ENCODE assay signal across 24 mouse cellular contexts in genomic region chr17:18479885-18480284, GRCm38 (mm10). TPM values are rescaled to one million over a fixed set of nuclear protein-coding genes. Genes with fewer than 3 reads are reported as not detected.
"Had no signal": no experiment of that assay in that cellular context is flagged by ENCODE, and none has a peak within 500 bp of the region (broad histone marks: within the 10 kb centered on the region; RNA-seq: fewer than 3 reads in every experiment).

No protein-coding gene starts in this region.

- H3K4me3 ChIP-seq: neural tube, embryonic 13.5 days; neural tube, embryonic 15.5 days; stomach, embryonic 15.5 days had no signal

- H3K4me1 ChIP-seq: neural tube, embryonic 13.5 days; neural tube, embryonic 15.5 days; stomach, embryonic 15.5 days had no signal

- H3K9ac ChIP-seq: neural tube, embryonic 13.5 days; neural tube, embryonic 15.5 days; stomach, embryonic 15.5 days had no signal

- H3K27me3 ChIP-seq: neural tube, embryonic 13.5 days; neural tube, embryonic 15.5 days; stomach, embryonic 15.5 days had no signal

- H3K9me3 ChIP-seq: stomach, embryonic 15.5 days had no signal

- H3K36me3 ChIP-seq: neural tube, embryonic 13.5 days; neural tube, embryonic 15.5 days; stomach, embryonic 15.5 days had no signal

- DNase-seq: retina, postnatal 1 day; right cerebral cortex, adult 18-20 months; right cerebral cortex, postnatal 14 days; right cerebral cortex, postnatal 25 days; right cerebral cortex, postnatal 4 days; spleen, adult 18-20 months; thymus, adult 18-20 months; thymus, adult 2 months; thymus, postnatal 14 days; thymus, postnatal 25 days; thymus, postnatal 36 days; thymus, postnatal 4 days had no signal

- H3K27ac ChIP-seq: neural tube, embryonic 13.5 days; neural tube, embryonic 15.5 days; stomach, embryonic 15.5 days; stomach, postnatal 0 days had no signal

RNA-seq across cellular contexts. Expression of gene Vmn2r95, which starts 56.0 kb away (rescaled TPM):
- polyA plus RNA-seq: neural tube, embryonic 13.5 days; neural tube, embryonic 14.5 days; neural tube, embryonic 15.5 days; small intestine, adult 2 months; spleen, adult 2 months; stomach, embryonic 14.5 days; stomach, embryonic 15.5 days; stomach, embryonic 16.5 days; stomach, postnatal 0 days; testis, adult 2 months; thymus, adult 2 months; thymus, postnatal 0 days; urinary bladder, adult 2 months had no signal
